Mouse (Mus musculus) G1E-ER4 (cell line): ENCODE results near the gene Sec14l1. TPM values are rescaled to one million over a fixed set of nuclear protein-coding genes. Genes with fewer than 3 reads are reported as not detected.

Experiments used
- GATA1 ChIP-seq: IDR thresholded peaks from one replicate; pipeline ENCODE4 v1.8.0; 2012; ENCODE audit warnings: low read length, inconsistent platforms
- polyA plus RNA-seq: library from polyadenylated mRNA; stranded (reverse); fragments of >175 nt; gene quantifications from 2 replicates; pipeline ENCODE4 v1.2.3, GENCODE M21; 2012

Gene Sec14l1
- 58.0 and 66.2 TPM in 2 replicates for polyA plus RNA-seq

- no peak for TF ChIP-seq GATA1
Observed at GRCm38 (mm10) chr11:117114592-117115345, at the start of gene Sec14l1. Gene Sec14l1, plus strand, starts transcription at chr11:117115168.

- TF ChIP-seq GATA1 = no peak
Observed at GRCm38 (mm10) chr11:117066738-117067137, 48.2 kb upstream of the Sec14l1 start.

GRCm38 (mm10) chr11:117068332-117068731 lies 46.6 kb upstream of the Sec14l1 start:
- TF ChIP-seq GATA1 = no peak

- no peak for TF ChIP-seq GATA1
Observed at GRCm38 (mm10) chr11:117069027-117069426, 45.9 kb upstream of the Sec14l1 start.

GRCm38 (mm10) chr11:117070711-117071110 lies 44.3 kb upstream of the Sec14l1 start:
- no peak for TF ChIP-seq GATA1

- no peak for TF ChIP-seq GATA1
Observed at GRCm38 (mm10) chr11:117072128-117072527, 42.8 kb upstream of the Sec14l1 start.

GRCm38 (mm10) chr11:117073426-117073825 lies 41.5 kb upstream of the Sec14l1 start:
- no peak for TF ChIP-seq GATA1

- TF ChIP-seq GATA1 = no peak
Observed at GRCm38 (mm10) chr11:117076576-117077196, 38.3 kb upstream of the Sec14l1 start.

GRCm38 (mm10) chr11:117077227-117077626 lies 37.7 kb upstream of the Sec14l1 start:
- no peak for TF ChIP-seq GATA1

GRCm38 (mm10) chr11:117077902-117078301 lies 37.1 kb upstream of the Sec14l1 start:
- TF ChIP-seq GATA1 = no peak

GRCm38 (mm10) chr11:117078637-117079240 lies 36.2 kb upstream of the Sec14l1 start:
- no peak for TF ChIP-seq GATA1

- TF ChIP-seq GATA1 = no peak
Observed at GRCm38 (mm10) chr11:117079651-117080190, 35.2 kb upstream of the Sec14l1 start.

GRCm38 (mm10) chr11:117080209-117080608 lies 34.8 kb upstream of the Sec14l1 start:
- TF ChIP-seq GATA1 = no peak

- no peak for TF ChIP-seq GATA1
Observed at GRCm38 (mm10) chr11:117081165-117082064, 33.6 kb upstream of the Sec14l1 start.

- no peak for TF ChIP-seq GATA1
Observed at GRCm38 (mm10) chr11:117082353-117082934, 32.5 kb upstream of the Sec14l1 start.
